14 mouse cellular contexts compared by ENCODE assay signal in the genomic region with DNA sequence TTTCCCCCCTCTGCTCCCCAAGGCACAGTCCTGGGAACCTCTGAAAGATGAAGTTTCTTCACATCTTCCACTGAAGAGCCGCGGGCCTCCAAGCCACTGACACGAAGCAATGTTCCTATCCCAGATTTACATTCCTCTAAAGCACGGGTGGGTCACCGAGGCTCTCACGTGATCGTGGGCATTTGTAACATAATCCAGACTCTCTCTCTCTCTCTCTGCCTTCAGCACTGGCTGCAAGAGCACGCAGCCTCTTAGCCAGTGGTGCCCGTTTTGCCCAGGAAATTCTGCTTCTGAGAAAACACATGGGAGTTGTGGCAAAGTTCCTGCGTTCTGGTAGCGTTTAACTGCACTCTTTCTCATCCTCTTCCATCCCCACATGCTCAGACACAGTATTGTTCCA. TPM values are rescaled to one million over a fixed set of nuclear protein-coding genes. Genes with fewer than 3 reads are reported as not detected.
DNase-seq lines count a peak whose midpoint lies in the region; ATAC-seq lines count a peak whose summit lies in the region.
"Had no signal": no experiment of that assay in that cellular context is flagged by ENCODE, and none has a peak within 500 bp of the region (broad histone marks: within the 10 kb centered on the region; RNA-seq: fewer than 3 reads in every experiment).

No protein-coding gene starts in this region.

- no peak overlapping the region for H3K9ac ChIP-seq in kidney, embryonic 14.5 days (ENCODE audit: low read depth, low read length)
- H3K9ac ChIP-seq in limb, embryonic 13.5 days: no peak overlapping the region
- H3K9ac ChIP-seq: forebrain, embryonic 12.5 days; liver, embryonic 15.5 days; neural tube, embryonic 12.5 days had no signal

- peak; percentile 64; the same call in 1 of the 2 replicates for ATAC-seq in kidney, embryonic 14.5 days (ENCODE audit: low FRiP score, low TSS enrichment)
- ATAC-seq in limb, embryonic 13.5 days (ENCODE audit: low FRiP score, low read depth): peak; percentile 57; the same call in 1 of the 2 replicates
- ATAC-seq in frontal cortex, adult (ENCODE audit: low TSS enrichment): no peak
- ATAC-seq: intestine, embryonic 16.5 days had no signal

- H3K4me3 ChIP-seq in kidney, embryonic 14.5 days (ENCODE audit: low read length): no peak overlapping the region; the same call in 1 of the 2 replicates
- H3K4me3 ChIP-seq in brown adipose tissue, adult 24 weeks (ENCODE audit: insufficient read depth, low read depth, low read length): no peak overlapping the region
- H3K4me3 ChIP-seq in limb, embryonic 13.5 days: no peak overlapping the region
- H3K4me3 ChIP-seq: forebrain, embryonic 12.5 days; liver, embryonic 15.5 days; neural tube, embryonic 12.5 days had no signal

- H3K36me3 ChIP-seq in kidney, embryonic 14.5 days (ENCODE audit: control insufficient read depth, insufficient read depth, low read length): no peaks in the 10 kb centered on the region
- no peaks in the 10 kb centered on the region for H3K36me3 ChIP-seq in limb, embryonic 13.5 days
- H3K36me3 ChIP-seq: forebrain, embryonic 12.5 days; liver, embryonic 15.5 days; neural tube, embryonic 12.5 days had no signal

- DNase-seq in embryo, embryonic 11 days: peak; percentile 33
- DNase-seq in embryo, embryonic 9.5 days (ENCODE audit: extremely low spot score): no peak
- no peak for DNase-seq in kidney, postnatal 25 days
- no peak for DNase-seq in MN1 (ENCODE audit: low spot score)
- DNase-seq: adrenal gland, postnatal 14 days had no signal

- no peaks in the 10 kb centered on the region for H3K27me3 ChIP-seq in kidney, embryonic 14.5 days (ENCODE audit: control insufficient read depth, insufficient read depth, low read length)
- H3K27me3 ChIP-seq in limb, embryonic 13.5 days: no peaks in the 10 kb centered on the region
- H3K27me3 ChIP-seq: forebrain, embryonic 12.5 days; liver, embryonic 15.5 days; neural tube, embryonic 12.5 days had no signal

- H3K4me1 ChIP-seq in kidney, embryonic 14.5 days (ENCODE audit: control insufficient read depth, insufficient read depth, low read length): 0 out of 2 replicates have a peak, but pooled peaks cover 4% of the 10 kb centered on the region
- H3K4me1 ChIP-seq in brown adipose tissue, adult 24 weeks (ENCODE audit: control insufficient read depth, insufficient read depth, insufficient read length, low read length): peaks cover 19% of the 10 kb centered on the region; the same call in 1 of the 2 replicates
- peaks cover 8% of the 10 kb centered on the region; the same call in 1 of the 2 replicates for H3K4me1 ChIP-seq in limb, embryonic 13.5 days
- H3K4me1 ChIP-seq: forebrain, embryonic 12.5 days; liver, embryonic 15.5 days; neural tube, embryonic 12.5 days had no signal

- H3K4me2 ChIP-seq in kidney, embryonic 14.5 days (replicated peaks; ENCODE audit: low read depth, low read length): peak overlapping the region; percentile 24
- peak overlapping the region; percentile 46 for H3K4me2 ChIP-seq in limb, embryonic 13.5 days (replicated peaks)
- H3K4me2 ChIP-seq: forebrain, embryonic 12.5 days; liver, embryonic 15.5 days; neural tube, embryonic 12.5 days had no signal

- 25% methylated on average over 11 of the region's 11 CpGs for WGBS in kidney, embryonic 14.5 days
- 30% methylated on average over 11 of the region's 11 CpGs for WGBS in limb, embryonic 13.5 days

- H3K27ac ChIP-seq in kidney, embryonic 14.5 days (ENCODE audit: low read depth, low read length): no peak overlapping the region
- H3K27ac ChIP-seq in brown adipose tissue, adult 24 weeks (replicated peaks; ENCODE audit: low read depth, low read length): peak overlapping the region; percentile 35
- no peak overlapping the region for H3K27ac ChIP-seq in limb, embryonic 13.5 days
- H3K27ac ChIP-seq: forebrain, embryonic 12.5 days; liver, embryonic 15.5 days; macrophage; neural tube, embryonic 12.5 days had no signal

- H3K9me3 ChIP-seq in kidney, embryonic 14.5 days (ENCODE audit: control insufficient read depth, low read length): no peaks in the 10 kb centered on the region
- no peaks in the 10 kb centered on the region for H3K9me3 ChIP-seq in limb, embryonic 13.5 days
- H3K9me3 ChIP-seq: forebrain, embryonic 12.5 days; liver, embryonic 15.5 days; neural tube, embryonic 12.5 days had no signal

RNA-seq across cellular contexts. Expression of a gene that starts 21.1 kb away (rescaled TPM):
- 49.2 and 52.9 TPM in 2 replicates for polyA plus RNA-seq in kidney, embryonic 14.5 days (2014; fragmentation: Nextera tagmentation; extraction: Ambion mirVana)
- 735 and 867 TPM in 2 replicates for polyA plus RNA-seq in brown adipose tissue, adult 24 weeks (2012; ENCODE audit: insufficient read depth, insufficient read length, missing spikeins)
- polyA plus RNA-seq in limb, embryonic 13.5 days (2015; fragmentation: Nextera tagmentation; extraction: Ambion mirVana): 73.2 and 76.4 TPM in 2 replicates

RNA-seq across cellular contexts. Expression of a gene that starts 46.2 kb away (rescaled TPM):
- 18.7 and 19.8 TPM in 2 replicates for polyA plus RNA-seq in kidney, embryonic 14.5 days (2014; fragmentation: Nextera tagmentation; extraction: Ambion mirVana)
- polyA plus RNA-seq in brown adipose tissue, adult 24 weeks (2012; ENCODE audit: insufficient read depth, insufficient read length, missing spikeins): 223 and 244 TPM in 2 replicates
- polyA plus RNA-seq in limb, embryonic 13.5 days (2015; fragmentation: Nextera tagmentation; extraction: Ambion mirVana): 11.0 and 11.8 TPM in 2 replicates

Comparison
In these comparisons a context has a peak if more than half of its experiments do, and no peak if none do; other contexts are left out.
1. RNA of a gene that starts 46.2 kb away (polyA plus RNA-seq): 223 to 244 TPM in brown adipose tissue, adult 24 weeks; 18.7 to 19.8 TPM in kidney, embryonic 14.5 days and 11.0 to 11.8 TPM in limb, embryonic 13.5 days; every median in the first group is over 10 times any median in the second.